ENCODE assay signal across 8 mouse cellular contexts in genomic region chr14:76533170-76533815, GRCm38 (mm10). TPM values are rescaled to one million over a fixed set of nuclear protein-coding genes. Genes with fewer than 3 reads are reported as not detected.
A peak's percentile ranks its signal among the peaks of the same experiment; 100 is the strongest.
DNase-seq lines count a peak whose midpoint lies in the region; ATAC-seq and TF ChIP-seq lines count a peak whose summit lies in the region.

No protein-coding gene starts in this region.

- no peaks in the 10 kb centered on the region for H3K36me3 ChIP-seq in spleen, adult 2 months (ENCODE audit: control insufficient read depth, insufficient read depth, low read length)
- no peaks in the 10 kb centered on the region for H3K36me3 ChIP-seq in forebrain, embryonic 12.5 days (replicated peaks)
- no peaks in the 10 kb centered on the region for H3K36me3 ChIP-seq in midbrain, embryonic 16.5 days (ENCODE audit: control insufficient read depth, insufficient read depth, low read length)

- no peaks in the 10 kb centered on the region for H3K27me3 ChIP-seq in spleen, adult 2 months (ENCODE audit: control insufficient read depth, insufficient read depth, low read length)
- H3K27me3 ChIP-seq in forebrain, embryonic 12.5 days: no peaks in the 10 kb centered on the region
- no peaks in the 10 kb centered on the region for H3K27me3 ChIP-seq in midbrain, embryonic 16.5 days (ENCODE audit: control insufficient read depth, insufficient read depth, low read depth, low read length)

- H3K27ac ChIP-seq in spleen, adult 2 months (ENCODE audit: insufficient read depth, low read length): 0 out of 2 replicates have a peak overlapping the region, but pooled peaks have one; percentile 23
- peak overlapping the region; percentile 75 for H3K27ac ChIP-seq in forebrain, embryonic 12.5 days
- H3K27ac ChIP-seq in midbrain, embryonic 16.5 days (ENCODE audit: low read length): peak overlapping the region; percentile 54

- peak overlapping the region; percentile 29 for H3K9ac ChIP-seq in forebrain, embryonic 12.5 days
- peak overlapping the region; percentile 45 for H3K9ac ChIP-seq in midbrain, embryonic 16.5 days (ENCODE audit: low read depth, low read length)

- no peaks in the 10 kb centered on the region for H3K9me3 ChIP-seq in forebrain, embryonic 12.5 days
- no peaks in the 10 kb centered on the region for H3K9me3 ChIP-seq in midbrain, embryonic 16.5 days (replicated peaks; ENCODE audit: control insufficient read depth, low read length, poor library complexity, severe bottlenecking)

- TF ChIP-seq POLR2A in spleen, adult 2 months (IDR thresholded peaks at IDR 0.05; ENCODE audit: low read depth, low read length): no peak

- WGBS in spleen, adult 2 months: 36% methylated on average over 10 of the region's 10 CpGs
- 28% methylated on average over 10 of the region's 10 CpGs for WGBS in forebrain, embryonic 12.5 days
- WGBS in midbrain, embryonic 16.5 days: 21% methylated on average over 10 of the region's 10 CpGs

- TF ChIP-seq CTCF in spleen, adult 2 months (IDR thresholded peaks at IDR 0.05; ENCODE audit: extremely low read depth, insufficient read depth, insufficient read length, insufficient replicate concordance): no peak

- DNase-seq in spleen, adult 2 months (ENCODE audit: low read depth in 1 of 2, low spot score in 2 of 2): no peak
- no peak for DNase-seq in spleen, adult 12 weeks (ENCODE audit: low spot score)
- DNase-seq in kidney, postnatal 25 days: peak; percentile 62 to 85
- DNase-seq in layer of hippocampus, postnatal 14 days (ENCODE audit: low spot score in 2 of 2): no peak
- no peak for DNase-seq in left cerebral cortex, adult 9 months (ENCODE audit: low spot score in 2 of 2)

- H3K4me1 ChIP-seq in spleen, adult 2 months (ENCODE audit: control insufficient read depth, insufficient read depth, insufficient read length): no peaks in the 10 kb centered on the region
- peaks cover 23% of the 10 kb centered on the region for H3K4me1 ChIP-seq in forebrain, embryonic 12.5 days
- H3K4me1 ChIP-seq in midbrain, embryonic 16.5 days (ENCODE audit: control insufficient read depth, insufficient read depth, low read length): peaks cover 7% of the 10 kb centered on the region

- peak overlapping the region; percentile 53 for H3K4me2 ChIP-seq in forebrain, embryonic 12.5 days
- H3K4me2 ChIP-seq in midbrain, embryonic 16.5 days (ENCODE audit: low read length): peak overlapping the region; percentile 46

- peak; percentile 39; the same call in 1 of the 2 replicates for ATAC-seq in forebrain, embryonic 12.5 days (ENCODE audit: low FRiP score)
- peak; percentile 43; the same call in 1 of the 2 replicates for ATAC-seq in midbrain, embryonic 16.5 days
- ATAC-seq in granulocyte monocyte progenitor cell, adult 5-6 weeks (replicated peaks; ENCODE audit: poor library complexity, severe bottlenecking): no peak

- H3K4me3 ChIP-seq in spleen, adult 2 months (ENCODE audit: extremely low read depth, insufficient read depth, insufficient read length): peak overlapping the region; percentile 37
- peak overlapping the region; percentile 23 for H3K4me3 ChIP-seq in forebrain, embryonic 12.5 days (replicated peaks)
- H3K4me3 ChIP-seq in midbrain, embryonic 16.5 days (ENCODE audit: low read depth, low read length): no peak overlapping the region; the same call in 1 of the 2 replicates

RNA-seq across cellular contexts. Expression of gene Serp2, which starts 23.4 kb away (rescaled TPM):
- polyA plus RNA-seq in spleen, adult 2 months (2012; rRNA removed): 4.2 and 6.1 TPM in 2 replicates
- polyA plus RNA-seq in forebrain, embryonic 12.5 days (2016; fragmentation: Nextera tagmentation; extraction: Ambion mirVana): 43.4 and 45.3 TPM in 2 replicates
- polyA plus RNA-seq in midbrain, embryonic 16.5 days (2015; fragmentation: Nextera tagmentation; extraction: Ambion mirVana): 207 and 239 TPM in 2 replicates
- 100 to 1,000 TPM; 138 to 146 TPM for total RNA-seq in layer of hippocampus, postnatal 14 days (2021)
- not detected in 2 replicates for total RNA-seq in granulocyte monocyte progenitor cell, adult 5-6 weeks (2014; fragmentation: Nextera tagmentation)
- total RNA-seq in granulocyte monocyte progenitor cell, adult 5-6 weeks (2017): not detected in 2 replicates

Comparison
In these comparisons a context has a peak if more than half of its experiments do, and no peak if none do; other contexts are left out.
1. DNase-seq: peak in kidney, postnatal 25 days (2 of 2); none in spleen, adult 2 months (0 of 2), spleen, adult 12 weeks (single experiment), layer of hippocampus, postnatal 14 days (0 of 2) and left cerebral cortex, adult 9 months (0 of 2).
2. H3K27ac ChIP-seq: peak in every context shown above with its lines; median percentile 75 in forebrain, embryonic 12.5 days; 54 in midbrain, embryonic 16.5 days; 23 in spleen, adult 2 months.